Mouse (Mus musculus) liver, embryonic 14.5 days (tissue): ENCODE data around the gene Pdpr.

Experiments used
- CTCF ChIP-seq: IDR thresholded peaks from 2 replicates; pipeline ENCODE4 v1.5.1; 2016; ENCODE audit warnings: antibody characterized with exemption, low read depth, control low read depth
- EP300 ChIP-seq: IDR thresholded peaks from 2 replicates; pipeline ENCODE4 v1.6.1; 2016; ENCODE audit warnings: antibody characterized with exemption, low read depth

DNA sequence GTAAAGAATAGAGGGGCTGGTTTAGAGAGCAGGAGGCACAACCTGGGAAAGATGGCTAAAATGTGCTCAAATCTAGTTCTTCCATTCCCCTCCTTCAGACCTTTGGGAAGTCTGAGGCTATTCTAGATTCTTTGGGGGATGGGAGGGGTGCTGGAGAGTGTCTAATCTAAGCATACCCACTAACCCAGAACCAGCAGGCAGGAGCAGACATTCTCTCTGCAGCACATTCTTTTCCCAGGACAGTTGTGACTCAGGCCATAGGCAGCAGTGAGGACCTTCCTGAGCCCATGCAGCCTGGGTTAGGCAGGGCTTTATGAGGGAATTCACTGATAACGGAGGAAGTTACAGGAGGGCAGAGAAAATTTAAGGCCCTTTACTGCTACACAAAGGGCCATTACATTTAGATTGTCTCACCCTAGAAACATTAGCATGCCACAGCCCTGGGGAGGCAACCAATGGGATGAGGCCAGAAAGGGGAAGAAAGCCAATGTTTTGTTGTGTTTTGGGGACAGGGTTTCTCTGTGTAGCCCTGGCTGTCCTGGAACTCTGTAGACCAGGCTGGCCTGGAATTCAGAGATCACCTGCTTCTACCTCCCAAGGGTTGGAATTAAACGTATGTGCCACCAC is 35.4 kb upstream of the Pdpr start:
- no peak for TF ChIP-seq EP300
- TF ChIP-seq CTCF: no peak
